Mouse (Mus musculus): ENCODE data around the gene Zfp951.
"Not testable (repeated sequence)": the region's sequence is repeated elsewhere in the genome, so short reads cannot be mapped to it uniquely, and the experiment has no call there.

Zfp951 gene

DNA sequence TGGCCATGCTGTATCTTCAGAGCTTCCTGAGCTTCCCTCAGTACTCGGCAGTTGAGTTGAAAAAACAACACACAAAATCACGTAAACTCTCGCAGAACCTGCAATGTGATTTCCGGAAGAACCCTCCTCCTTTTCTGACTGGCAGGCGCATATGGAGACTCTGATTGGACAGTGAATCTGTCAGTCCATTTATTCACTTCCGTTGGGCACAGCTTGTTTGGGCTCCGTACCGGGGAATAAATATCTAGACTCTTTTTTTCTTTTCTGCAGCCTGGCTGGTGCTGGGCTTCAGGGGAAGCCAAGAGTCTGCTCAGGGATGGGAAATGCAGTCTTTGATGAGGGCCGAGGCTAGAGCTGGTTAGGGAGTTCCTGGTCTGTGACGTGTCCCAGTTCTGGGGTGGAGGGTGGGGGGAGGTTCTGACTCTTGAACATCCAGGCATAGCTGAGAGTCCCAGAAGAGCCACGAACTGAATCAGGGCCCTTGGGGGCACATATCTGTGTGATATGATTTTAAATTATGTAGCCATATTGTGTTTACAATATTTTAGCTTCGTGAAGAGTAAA lies at the start of gene Zfp951:
Gene Zfp951 (minus strand): TSS at position 109 of the 564 bp plus-strand sequence.
- DNase-seq (ENCODE audit: low spot score): peak; percentile 79

DNA sequence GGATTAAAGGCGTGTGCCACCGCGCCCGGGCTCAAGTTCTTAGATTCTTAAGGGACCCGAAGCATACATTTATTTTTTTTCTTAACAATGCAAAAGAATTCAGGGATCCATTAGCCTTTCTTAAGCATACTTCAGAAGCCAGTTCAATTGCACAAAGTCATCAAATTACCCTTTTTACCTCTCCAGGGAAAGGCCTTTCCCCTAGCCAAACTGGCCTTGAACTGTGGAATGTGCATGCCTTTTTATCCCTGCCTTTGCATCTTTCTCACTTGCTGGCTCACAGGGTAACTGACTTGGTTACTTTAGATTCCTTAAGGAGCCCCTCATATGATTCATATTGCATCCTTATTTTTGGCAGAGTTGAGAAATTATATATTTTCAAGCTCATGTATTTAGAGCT lies 46.7 kb upstream of the Zfp951 start:
- DNase-seq (ENCODE audit: low spot score): not testable (repeated sequence)

DNA sequence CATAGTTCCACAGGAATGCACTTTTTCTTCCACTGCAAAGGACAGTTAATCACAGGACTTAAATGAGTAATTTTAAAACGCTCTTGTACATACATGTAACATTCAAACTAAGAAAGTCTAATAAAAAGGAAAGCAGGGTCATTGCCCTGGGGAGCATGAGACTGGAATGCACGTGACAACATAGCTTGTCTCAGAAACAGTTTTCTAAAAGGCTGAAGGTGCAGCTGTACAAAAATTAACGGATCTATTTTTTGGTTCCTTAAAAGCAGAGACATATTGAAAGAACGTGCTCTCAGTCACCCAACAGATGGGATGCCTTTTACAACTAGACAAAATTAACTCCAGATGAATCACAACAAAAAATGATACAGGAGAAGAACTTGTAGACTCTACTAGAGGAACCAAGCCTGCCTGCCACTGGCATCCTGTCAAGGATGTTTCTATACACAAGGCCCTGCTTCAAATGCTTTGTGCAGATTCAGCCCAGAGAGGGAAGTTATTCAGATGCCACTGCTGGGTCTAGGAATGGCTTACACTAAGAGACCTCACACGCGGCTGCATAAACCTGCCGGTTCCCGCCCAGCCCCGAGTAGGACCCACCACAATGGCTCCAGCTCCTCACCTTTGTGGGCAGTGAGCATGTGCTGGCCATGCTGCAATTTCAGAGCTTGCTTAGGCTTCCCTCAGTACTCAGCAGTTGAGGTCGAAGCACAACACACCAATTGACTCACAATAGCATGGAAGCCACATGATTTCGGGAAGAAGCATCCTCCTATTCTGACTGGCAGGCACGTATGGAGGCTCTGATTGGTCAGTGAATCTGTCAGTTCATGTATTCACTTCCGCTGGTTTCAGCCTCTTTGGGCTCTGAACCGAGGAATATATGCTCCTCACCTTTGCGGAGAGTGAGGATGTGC lies 567 bp downstream of the Zfp951 start:
- DNase-seq (ENCODE audit: low spot score): not testable (repeated sequence)

DNA sequence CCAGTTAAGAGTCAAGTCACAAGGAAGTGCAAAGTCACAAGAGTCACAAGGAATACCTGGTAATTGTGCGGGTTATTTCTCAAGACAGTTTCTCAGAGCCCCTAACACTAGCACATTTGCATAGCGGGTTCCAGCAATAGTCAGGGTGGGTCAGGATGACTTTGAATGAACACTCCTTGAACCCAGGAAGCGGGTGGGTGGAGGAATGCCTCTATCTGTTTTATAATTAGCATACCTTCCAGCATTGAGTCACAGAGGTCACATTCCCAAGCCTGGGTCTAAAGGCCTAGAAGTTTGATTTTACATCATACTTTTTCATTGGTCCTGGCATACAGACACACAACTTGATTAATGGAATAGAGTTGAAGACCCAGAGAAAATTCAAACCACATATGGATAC lies 5.3 kb downstream of the Zfp951 start:
- not testable (repeated sequence) for DNase-seq (ENCODE audit: low spot score)

DNA sequence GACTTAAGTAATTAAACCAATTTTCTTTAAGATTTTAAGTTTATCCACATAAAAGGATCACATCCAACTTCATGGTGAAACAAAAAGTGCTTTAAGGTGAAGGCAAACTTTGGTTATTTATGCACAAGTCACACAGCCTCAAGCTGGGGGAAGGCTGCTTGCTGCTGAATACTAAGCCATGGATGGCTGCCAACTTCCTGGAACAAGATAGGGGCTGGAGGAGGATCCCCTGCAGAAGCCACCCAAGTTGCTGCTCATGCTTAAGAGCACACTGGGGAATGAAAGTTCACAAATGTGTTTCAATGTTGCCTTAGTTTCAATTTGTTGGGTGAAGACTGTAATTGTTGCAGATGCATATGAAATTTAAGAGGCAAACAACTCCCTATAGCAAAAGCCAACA lies 26.5 kb downstream of the Zfp951 start:
- no peak for DNase-seq (ENCODE audit: low spot score)

DNA sequence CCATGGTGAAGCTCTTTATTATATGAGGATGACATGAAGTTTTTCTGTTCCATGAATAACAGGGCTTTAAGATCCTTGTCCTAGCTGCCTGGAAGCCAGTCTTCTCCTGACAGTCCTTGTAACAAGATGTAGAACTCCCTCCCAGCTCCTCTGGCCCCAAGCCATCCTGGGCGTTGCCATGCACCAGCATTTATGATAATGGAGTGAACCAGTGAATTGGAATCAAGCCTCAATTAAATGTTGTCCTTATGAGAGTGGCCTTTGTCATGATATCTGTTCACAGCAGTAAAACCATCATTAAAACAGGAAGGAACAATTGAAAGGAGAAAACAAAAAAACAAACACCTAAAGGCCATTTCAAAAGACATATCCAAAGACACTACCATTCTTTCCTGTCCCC lies 30.3 kb downstream of the Zfp951 start:
- DNase-seq (ENCODE audit: low spot score): no peak

DNA sequence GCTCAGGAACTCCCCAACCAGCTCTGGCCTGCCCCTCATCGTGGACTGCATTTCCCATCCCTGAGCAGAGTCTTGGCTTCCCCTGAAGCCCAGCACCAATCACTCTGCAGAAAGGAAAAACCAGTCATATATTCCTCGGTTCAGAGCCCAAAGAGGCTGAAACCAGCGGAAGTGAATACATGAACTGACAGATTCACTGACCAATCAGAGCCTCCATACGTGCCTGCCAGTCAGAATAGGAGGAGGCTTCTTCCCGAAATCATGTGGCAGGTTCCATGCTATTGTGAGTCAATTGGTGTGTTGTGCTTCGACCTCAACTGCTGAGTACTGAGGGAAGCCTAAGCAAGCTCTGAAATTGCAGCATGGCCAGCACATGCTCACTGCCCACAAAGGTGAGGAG lies 89.7 kb downstream of the Zfp951 start:
- not testable (repeated sequence) for DNase-seq (ENCODE audit: low spot score)
